In genomic region chr9:54897097-54897496, GRCm38 (mm10) we compare ENCODE assay signal across 12 mouse cellular contexts. TPM values are rescaled to one million over a fixed set of nuclear protein-coding genes. Genes with fewer than 3 reads are reported as not detected.
A peak's percentile ranks its signal among the peaks of the same experiment; 100 is the strongest.
DNase-seq lines count a peak whose midpoint lies in the region; ATAC-seq and TF ChIP-seq lines count a peak whose summit lies in the region.
"Had no signal": no experiment of that assay in that cellular context is flagged by ENCODE, and none has a peak within 500 bp of the region (broad histone marks: within the 10 kb centered on the region; RNA-seq: fewer than 3 reads in every experiment).

No protein-coding gene starts in this region.

- H3K4me2 ChIP-seq in hindbrain, embryonic 16.5 days (ENCODE audit: low read length): no peak overlapping the region
- H3K4me2 ChIP-seq: hindbrain, embryonic 15.5 days; liver, embryonic 13.5 days had no signal

- no peak for ATAC-seq in cerebellum, adult (ENCODE audit: insufficient number of reproducible peaks, low FRiP score, low TSS enrichment)
- no peak for ATAC-seq in hindbrain, embryonic 16.5 days

- TF ChIP-seq CTCF in brain, embryonic 14.5 days (IDR thresholded peaks at IDR 0.05; ENCODE audit: borderline replicate concordance, extremely low read depth, insufficient read depth, insufficient read length): peak; percentile 29; the same call in 1 of the 2 replicates

- 94% methylated on average over 3 of the region's 3 CpGs for WGBS in hindbrain, embryonic 16.5 days

- H3K27ac ChIP-seq in hindbrain, embryonic 16.5 days (ENCODE audit: low read depth, low read length): no peak overlapping the region
- H3K27ac ChIP-seq: hindbrain, embryonic 15.5 days; liver, embryonic 13.5 days had no signal

- H3K4me3 ChIP-seq in hindbrain, embryonic 16.5 days (ENCODE audit: low read length): no peak overlapping the region
- H3K4me3 ChIP-seq: erythroblast, embryonic 14.5 days; hindbrain, embryonic 15.5 days; liver, embryonic 13.5 days had no signal

- H3K9ac ChIP-seq in hindbrain, embryonic 16.5 days (ENCODE audit: low read depth, low read length): no peak overlapping the region
- H3K9ac ChIP-seq: hindbrain, embryonic 15.5 days; liver, embryonic 13.5 days had no signal

- H3K9me3 ChIP-seq in hindbrain, embryonic 16.5 days (ENCODE audit: control insufficient read depth, low read length): no peaks in the 10 kb centered on the region
- H3K9me3 ChIP-seq: hindbrain, embryonic 15.5 days; liver, embryonic 13.5 days had no signal

- H3K4me1 ChIP-seq in hindbrain, embryonic 16.5 days (ENCODE audit: control insufficient read depth, insufficient read depth, low read depth, low read length): no peaks in the 10 kb centered on the region
- H3K4me1 ChIP-seq: hindbrain, embryonic 15.5 days; liver, embryonic 13.5 days had no signal

- H3K27me3 ChIP-seq in hindbrain, embryonic 16.5 days (replicated peaks; ENCODE audit: control insufficient read depth, insufficient read depth, low read length): no peaks in the 10 kb centered on the region
- H3K27me3 ChIP-seq: hindbrain, embryonic 15.5 days; liver, embryonic 13.5 days had no signal

- no peak for TF ChIP-seq POLR2A in brain, embryonic 14.5 days (IDR thresholded peaks at IDR 0.05; ENCODE audit: borderline replicate concordance, extremely low read depth, insufficient read depth, insufficient read length, poor library complexity, severe bottlenecking)

- H3K36me3 ChIP-seq in hindbrain, embryonic 16.5 days (ENCODE audit: control insufficient read depth, insufficient read depth, low read length): peaks cover 18% of the 10 kb centered on the region

- DNase-seq in kidney, postnatal 14 days: peak; percentile 17
- DNase-seq in kidney, adult 18-20 months: no peak
- DNase-seq in 3T3-L1 (ENCODE audit: low read depth, low spot score) (peak; percentile 31), 416B (ENCODE audit: low read depth) (peak; percentile 37)
- peak; percentile 13 for DNase-seq in brain, embryonic 14.5 days (ENCODE audit: low read depth)
- DNase-seq: layer of hippocampus, postnatal 36 days; liver, embryonic 13.5 days; thymus, postnatal 25 days had no signal

RNA-seq across cellular contexts. Expression of gene Hykk, which starts 20.0 kb away (rescaled TPM):
- 0.93 and 1.8 TPM in 2 replicates for polyA plus RNA-seq in brain, embryonic 14.5 days (2012; rRNA removed)
- 1.9 and 2.2 TPM in 2 replicates for polyA plus RNA-seq in hindbrain, embryonic 16.5 days (2015; fragmentation: Nextera tagmentation; extraction: Ambion mirVana)

RNA-seq across cellular contexts. Expression of gene Ireb2, which starts 33.5 kb away (rescaled TPM):
- 56.2 and 56.4 TPM in 2 replicates for polyA plus RNA-seq in brain, embryonic 14.5 days (2012; rRNA removed)
- polyA plus RNA-seq in hindbrain, embryonic 16.5 days (2015; fragmentation: Nextera tagmentation; extraction: Ambion mirVana): 28.1 and 34.7 TPM in 2 replicates

RNA-seq across cellular contexts. Expression of gene Psma4, which starts 53.5 kb away (rescaled TPM):
- 190 and 217 TPM in 2 replicates for polyA plus RNA-seq in brain, embryonic 14.5 days (2012; rRNA removed)
- 256 and 265 TPM in 2 replicates for polyA plus RNA-seq in hindbrain, embryonic 16.5 days (2015; fragmentation: Nextera tagmentation; extraction: Ambion mirVana)

RNA-seq across cellular contexts. Expression of gene AY074887, which starts 53.7 kb away (rescaled TPM):
- 0.11 and 0.19 TPM in 2 replicates for polyA plus RNA-seq in brain, embryonic 14.5 days (2012; rRNA removed)
- 0.86 and 0.90 TPM in 2 replicates for polyA plus RNA-seq in hindbrain, embryonic 16.5 days (2015; fragmentation: Nextera tagmentation; extraction: Ambion mirVana)
- polyA plus RNA-seq: erythroblast, embryonic 14.5 days had no signal
